Mouse (Mus musculus) 416B (cell line): ENCODE measurements around the gene Myl6.
"Not testable (repeated sequence)": the region's sequence is repeated elsewhere in the genome, so short reads cannot be mapped to it uniquely, and the experiment has no call there.

Experiments
- DNase-seq: peaks from one replicate; pipeline ENCODE4 v3.0.0; 2011; ENCODE audit warnings: low read depth

Gene Myl6

GRCm38 (mm10) chr10:128509831-128510230, 15.9 kb upstream of the Myl6 start:
- DNase-seq, result no peak

- no peak for DNase-seq
Measured at GRCm38 (mm10) chr10:128509203-128509602, 15.3 kb upstream of the Myl6 start.

DNA sequence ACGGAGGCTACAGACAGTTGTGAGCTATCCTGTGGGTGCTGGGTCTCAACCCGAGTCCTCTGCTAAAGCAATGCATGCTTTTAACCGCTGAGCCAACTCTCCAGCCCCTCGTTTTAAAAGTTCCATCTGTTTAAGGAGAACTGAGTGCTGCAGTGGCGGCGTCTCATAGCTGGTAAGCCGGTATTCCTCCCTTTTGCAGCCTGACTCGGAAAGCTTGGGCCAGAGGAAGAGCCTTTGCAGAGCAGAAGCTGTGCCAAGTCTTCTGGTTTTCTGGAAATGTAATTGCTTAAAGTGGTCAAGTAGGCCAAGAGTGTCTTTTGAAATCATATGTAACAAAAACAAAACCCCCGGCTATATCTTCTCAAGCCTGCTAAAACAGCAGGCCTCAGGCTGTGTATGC, 14.3 kb upstream of the Myl6 start:
- no peak for DNase-seq

DNA sequence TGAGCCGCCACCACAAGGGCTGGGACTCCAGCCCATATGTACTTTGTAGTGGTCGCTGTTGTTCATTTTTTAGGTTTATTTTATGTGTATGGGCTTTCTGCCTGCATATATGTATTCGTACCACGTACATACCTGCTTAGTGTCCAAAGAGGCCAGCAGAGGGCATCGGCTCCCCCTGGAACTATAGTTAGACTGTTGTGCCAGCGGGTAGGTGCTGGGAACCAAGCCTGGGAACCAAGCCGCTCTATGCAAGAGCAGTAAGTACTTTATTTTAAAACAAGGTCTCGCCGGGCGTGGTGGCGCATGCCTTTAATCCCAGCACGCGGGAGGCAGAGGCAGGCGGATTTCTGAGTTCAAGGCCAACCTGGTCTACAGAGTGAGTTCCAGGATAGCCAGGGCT, 12.0 kb upstream of the Myl6 start:
- no peak for DNase-seq

- not testable (repeated sequence) for DNase-seq
Measured at GRCm38 (mm10) chr10:128505371-128505667, 11.4 kb upstream of the Myl6 start.

- peak; percentile 98 for DNase-seq
Measured at GRCm38 (mm10) chr10:128504641-128505370, 10.9 kb upstream of the Myl6 start.

- DNase-seq, result peak; percentile 41
Measured at GRCm38 (mm10) chr10:128504012-128504411, 10.1 kb upstream of the Myl6 start.

- DNase-seq, result no peak
Measured at GRCm38 (mm10) chr10:128503532-128503931, 9.6 kb upstream of the Myl6 start.

DNA sequence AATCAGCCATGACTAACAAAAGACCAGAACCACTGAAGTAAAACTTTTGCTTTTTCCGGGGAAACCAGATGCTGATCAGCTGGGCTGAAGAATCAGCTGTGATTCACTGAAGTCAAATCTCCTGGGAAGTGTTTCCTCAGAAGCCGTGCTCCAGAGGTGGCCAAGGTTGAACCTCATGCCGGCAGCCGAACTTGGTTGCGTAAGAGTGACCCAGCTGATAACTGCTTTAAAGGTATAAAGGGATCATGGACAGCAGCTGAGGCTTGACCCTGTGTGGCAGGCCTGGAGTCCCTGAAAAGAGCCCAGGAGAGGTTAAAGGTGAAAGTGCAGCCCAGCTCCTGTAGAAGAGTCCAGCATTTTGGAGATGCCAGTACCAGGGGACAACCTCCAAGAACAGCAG, 8.4 kb upstream of the Myl6 start:
- DNase-seq, result peak; percentile 40

DNA sequence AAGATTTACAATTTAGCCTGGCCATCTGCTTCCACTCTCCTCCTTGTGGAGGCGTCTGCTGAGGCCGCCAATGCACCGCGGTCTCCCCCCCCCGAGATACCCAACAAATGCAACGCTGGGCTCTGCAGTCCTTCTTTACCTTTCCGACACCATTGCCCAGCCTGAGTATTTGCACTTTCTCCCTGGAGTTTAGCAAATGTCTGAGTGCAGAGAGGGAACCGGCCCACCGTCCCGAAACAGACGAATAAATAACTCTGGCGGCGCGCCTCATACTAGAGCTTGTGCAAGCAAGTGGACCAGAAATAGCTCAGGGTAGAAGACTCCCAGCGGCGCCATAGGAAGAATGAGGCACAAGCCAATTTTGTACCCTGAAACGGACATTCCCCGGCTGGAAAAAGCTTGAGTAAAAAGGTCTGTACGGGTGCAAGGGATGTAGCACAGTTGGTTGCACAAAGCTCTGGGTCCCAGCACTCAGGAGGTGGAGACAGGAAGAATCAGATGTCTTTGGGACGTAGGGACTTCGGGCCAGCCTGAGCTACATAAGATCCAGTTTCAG, 5.2 kb upstream of the Myl6 start:
- DNase-seq, result peak; percentile 84

DNA sequence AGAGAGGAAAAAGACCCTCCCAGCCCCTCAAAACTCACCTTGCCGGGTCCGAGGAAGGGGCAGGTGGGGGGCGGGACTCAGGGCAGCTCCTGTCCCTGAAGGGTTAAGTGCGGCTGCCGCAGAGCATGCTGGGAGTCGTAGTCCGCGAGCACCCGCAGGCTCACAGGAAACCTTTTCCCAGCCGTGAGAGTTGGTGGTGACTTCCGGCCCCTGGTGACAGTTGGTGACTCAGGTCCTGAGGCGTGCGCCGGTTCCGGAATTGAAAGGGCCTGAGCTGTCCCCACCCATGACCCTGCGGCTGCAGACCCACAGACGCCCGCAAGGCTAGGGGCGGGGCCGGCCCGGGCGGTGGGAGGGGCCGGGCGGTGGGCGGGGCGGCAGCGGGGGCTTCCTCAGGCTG, 4.6 kb upstream of the Myl6 start, which contains the start of gene Myl6b:
Gene Myl6b, minus strand, starts transcription at position 96 of the 400 bp plus-strand sequence.
- peak; percentile 100 for DNase-seq

DNA sequence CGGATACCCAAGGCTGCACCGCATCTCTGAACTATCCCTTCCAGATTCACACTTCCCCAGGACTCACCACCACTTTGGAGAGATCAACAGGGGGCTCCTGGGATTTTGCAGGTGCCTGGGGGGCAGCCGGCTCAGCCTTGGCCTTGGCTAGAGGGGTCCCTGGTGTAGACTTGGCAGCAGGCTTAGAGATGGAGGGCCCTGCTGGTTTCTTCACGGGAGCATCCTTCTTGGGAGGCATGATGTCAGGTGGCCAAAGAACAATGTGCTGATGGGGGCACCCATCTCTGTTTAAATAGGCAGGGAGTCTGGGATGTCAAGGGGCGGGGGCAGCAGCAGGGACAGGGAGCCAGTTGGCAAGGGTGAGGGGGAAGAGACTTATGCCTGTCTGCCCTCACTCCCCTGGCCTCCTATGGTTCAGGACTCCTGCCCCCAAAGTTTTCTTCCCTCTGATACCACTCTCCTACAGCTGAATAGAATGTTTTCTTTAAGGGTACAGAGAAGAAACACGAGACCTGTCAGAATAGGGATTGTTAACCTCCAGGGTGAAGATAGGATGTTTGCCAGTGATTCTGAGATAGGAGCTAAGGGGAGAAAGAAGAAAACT, 3.3 kb upstream of the Myl6 start:
- DNase-seq, result no peak

DNA sequence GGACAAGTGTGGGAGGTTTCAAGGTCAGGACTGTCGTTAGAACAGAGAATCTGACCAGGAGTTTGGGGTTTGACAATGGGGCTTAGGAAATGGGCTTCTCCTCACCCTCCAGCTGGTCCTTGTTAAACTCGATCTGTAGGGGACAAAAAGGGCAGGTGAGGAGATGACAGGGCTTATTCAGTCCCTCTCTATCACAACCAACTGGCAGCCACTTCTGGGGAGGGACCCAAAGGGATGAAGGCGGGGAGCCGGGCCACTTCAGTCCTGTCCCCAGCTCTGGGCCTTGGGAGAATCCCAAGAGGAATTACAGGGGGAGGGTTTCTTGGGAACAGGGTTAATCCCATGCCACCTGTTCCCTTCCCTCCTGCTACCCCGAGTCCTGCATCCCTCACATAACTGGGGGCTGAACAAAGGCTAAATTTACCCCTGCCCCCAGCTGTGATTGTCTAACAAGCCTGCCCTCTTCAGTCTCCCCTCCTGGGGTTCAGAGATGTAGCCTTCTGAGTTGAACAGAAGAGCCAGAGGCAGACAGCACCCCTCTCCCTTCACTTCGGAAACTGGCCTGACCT, 2.6 kb upstream of the Myl6 start:
- DNase-seq, result no peak

DNA sequence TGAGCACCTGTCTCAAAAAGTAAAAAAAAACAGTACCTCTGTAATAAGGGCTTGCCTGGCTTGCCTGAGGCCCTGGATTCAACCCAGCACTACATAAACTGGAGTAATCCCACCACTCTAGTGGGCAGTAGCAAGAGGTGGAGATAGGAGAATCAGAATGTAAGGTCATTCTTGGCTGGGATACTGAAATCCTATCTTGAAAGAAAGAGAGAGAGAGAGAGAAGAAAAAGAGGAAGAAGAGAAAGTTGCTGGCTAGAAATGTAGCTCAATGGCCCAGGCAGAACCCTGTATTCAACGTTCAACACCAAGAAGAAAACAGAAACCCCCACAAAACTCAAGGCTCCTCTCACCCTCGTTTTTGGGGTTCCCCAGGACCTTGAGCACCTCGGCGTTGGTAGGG, 2.0 kb upstream of the Myl6 start:
- DNase-seq, result no peak

GRCm38 (mm10) chr10:128495270-128495669, 1.3 kb upstream of the Myl6 start:
- peak; percentile 67 for DNase-seq

DNA sequence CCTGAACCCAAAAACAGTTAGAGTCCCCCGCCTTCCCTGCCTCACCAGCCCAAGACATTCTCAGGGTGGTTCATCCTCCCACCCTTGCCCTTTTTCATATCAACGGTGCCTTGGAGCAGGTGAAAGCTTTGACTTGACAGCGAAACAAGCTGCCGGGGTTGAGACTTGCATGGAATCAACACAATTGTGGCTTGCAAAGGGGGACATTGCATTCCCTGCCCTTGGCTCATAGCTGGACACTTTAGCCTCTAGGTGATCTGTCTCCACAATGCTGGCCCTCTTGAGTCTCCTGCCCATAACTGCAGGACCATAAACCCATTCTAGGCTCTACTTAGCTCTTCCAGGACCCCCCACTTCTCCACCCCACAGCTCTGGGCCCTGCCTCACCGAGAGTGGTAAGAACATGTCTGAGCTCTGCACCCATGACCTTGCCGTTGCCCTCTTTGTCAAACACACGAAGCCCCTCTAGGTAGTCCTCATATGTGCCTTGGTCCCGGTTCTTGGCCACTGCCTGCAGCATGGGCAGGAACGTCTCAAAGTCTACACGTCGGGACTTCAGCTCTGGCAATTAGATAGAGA, 811 bp upstream of the Myl6 start:
- DNase-seq, result peak; percentile 55

DNA sequence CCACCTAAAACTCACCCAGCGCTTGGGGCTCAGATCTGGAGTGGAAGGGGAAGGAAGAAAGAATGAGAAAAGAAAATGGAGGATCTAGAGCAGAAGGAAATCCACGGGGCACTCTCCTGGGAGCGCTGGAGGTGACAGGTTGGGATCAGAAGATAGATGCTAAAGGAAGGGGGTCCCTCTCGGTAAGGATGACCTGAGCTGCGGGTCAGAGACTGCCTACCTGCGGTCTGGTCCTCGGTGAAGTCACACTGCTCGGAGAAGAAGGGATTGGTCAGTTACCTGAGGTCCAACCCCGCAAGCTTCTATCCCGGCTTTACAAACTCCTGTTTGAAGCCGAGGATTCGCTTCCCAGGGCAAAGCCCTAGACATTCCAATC, 638 bp downstream of the Myl6 start:
- no peak for DNase-seq

DNA sequence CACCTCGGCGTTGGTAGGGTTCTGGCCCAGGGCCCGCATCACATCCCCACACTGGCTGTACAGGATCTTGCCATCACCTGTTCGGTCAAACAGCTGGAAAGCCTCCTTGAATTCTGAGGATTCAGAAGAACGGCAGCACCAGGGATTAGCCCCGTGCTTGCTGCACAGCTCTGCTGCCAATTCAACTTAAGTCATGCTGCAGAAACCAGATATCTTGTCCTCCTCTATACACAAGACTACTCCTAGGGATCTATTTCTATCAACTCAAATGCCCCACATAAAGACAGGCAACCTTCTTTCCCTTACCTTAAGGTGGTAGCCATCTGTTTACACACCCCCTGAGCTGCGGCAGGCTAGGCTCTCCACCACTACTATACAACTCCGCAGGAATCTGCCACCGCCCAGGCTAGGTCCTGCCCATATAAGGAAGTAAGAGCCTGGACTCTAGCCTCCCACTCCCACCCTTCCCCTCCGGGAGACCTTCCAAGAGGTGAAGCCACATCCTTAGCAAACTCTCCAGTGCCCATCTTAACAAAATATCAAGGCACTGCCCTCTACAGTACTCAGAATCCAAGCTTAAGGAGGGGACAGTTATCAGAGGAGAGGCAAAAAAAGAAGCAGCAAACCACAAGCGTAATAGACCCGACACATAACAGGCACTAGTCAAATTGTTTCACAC, 1.2 kb downstream of the Myl6 start:
- peak; percentile 85 for DNase-seq

DNA sequence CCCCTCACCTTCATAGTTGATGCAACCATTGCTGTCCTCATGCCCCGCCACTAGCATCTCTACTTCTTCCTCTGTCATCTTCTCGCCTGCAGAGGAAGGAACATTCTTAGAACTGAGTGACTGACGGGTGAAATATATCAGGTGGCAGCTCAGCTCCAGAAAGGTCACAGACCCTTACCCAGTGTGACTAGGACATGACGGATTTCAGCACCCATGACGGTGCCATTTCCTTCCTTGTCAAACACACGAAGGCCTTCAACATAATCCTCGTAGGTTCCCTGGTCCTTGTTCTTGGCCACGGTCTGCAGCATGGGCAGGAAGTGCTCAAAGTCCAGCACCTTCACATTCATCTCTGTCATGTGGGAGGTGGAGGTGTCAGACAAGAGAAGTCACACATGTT, 1.9 kb downstream of the Myl6 start:
- DNase-seq, result not testable (repeated sequence)

DNA sequence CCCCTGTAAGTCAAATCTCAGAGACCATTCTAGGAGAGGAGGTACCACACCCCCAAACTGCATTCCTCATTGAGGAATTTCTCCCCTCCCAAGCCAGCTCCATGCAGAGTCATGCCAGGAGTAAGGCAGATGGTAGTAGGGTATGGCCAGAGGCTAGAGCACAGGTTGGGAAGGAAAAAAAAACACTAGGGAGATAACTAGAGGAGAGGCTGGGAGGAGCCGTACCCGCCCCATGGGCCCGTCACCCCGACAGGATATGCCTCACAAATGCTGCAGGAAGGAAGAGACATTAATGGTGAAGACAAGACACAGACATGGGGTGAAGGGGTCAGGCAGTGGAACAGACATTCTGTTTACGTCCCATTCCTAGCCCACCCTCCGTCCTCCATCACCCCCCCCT, 2.5 kb downstream of the Myl6 start:
- peak; percentile 44 for DNase-seq

DNA sequence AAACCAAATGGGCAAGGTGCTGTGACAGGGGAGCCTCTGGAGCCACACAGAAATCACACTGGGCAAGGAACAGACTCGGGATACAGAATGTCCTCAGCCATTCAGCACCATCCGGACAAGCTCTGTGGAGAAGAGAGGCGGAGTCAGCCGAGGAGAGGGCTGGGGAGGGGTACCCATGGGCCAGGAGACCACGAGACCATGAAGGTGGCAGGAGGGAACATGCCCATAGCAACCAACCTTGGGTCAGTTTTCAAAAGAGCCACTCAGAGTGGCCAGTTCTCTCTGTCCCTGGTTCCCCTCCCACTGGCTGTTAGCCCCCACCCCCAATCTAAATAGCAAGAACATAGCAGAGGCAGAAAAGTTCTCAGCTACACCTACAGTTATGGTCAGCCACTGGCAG, 3.0 kb downstream of the Myl6 start:
- DNase-seq, result no peak

GRCm38 (mm10) chr10:128490232-128490631, 3.7 kb downstream of the Myl6 start:
- DNase-seq, result no peak

DNA sequence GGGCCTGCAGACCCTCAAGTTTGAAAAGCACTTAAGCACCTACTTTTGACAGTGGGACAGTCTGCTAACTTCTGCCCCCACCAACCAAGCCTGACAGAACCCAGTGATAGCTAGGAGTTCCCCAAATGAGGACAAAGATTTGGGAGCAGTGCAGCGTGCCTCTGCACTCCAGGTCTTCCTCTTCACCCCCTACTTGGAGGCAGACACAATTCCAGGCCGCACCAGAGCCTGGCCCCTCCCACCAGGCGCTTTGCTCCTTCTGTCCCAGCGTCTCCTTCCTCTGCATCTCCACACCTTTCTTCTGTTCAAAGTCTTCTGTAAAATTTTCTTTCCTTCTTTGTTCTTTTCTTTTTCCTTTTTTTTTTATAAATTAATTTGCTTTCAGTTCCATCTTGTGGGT, 4.2 kb downstream of the Myl6 start:
- no peak for DNase-seq
